Mouse (Mus musculus) midbrain, embryonic 13.5 days (tissue): Measurements from ENCODE around the gene Olfr561. TPM values are rescaled to one million over a fixed set of nuclear protein-coding genes. Genes with fewer than 3 reads are reported as not detected.

Experiments used
- ATAC-seq: fragments of 200-750 bp; cut with Nextera tagmentation; 2 replicates; pipeline ENCODE4 v1.8.0; 2017; ENCODE audit warnings: mild to moderate bottlenecking, moderate TSS enrichment, moderate library complexity
- H3K27ac ChIP-seq: fragments of 300-500 bp; sonication (generic); 2 replicates; pipeline ENCODE4 v1.5.1; 2015; ENCODE audit warnings: inconsistent platforms, mild to moderate bottlenecking, moderate library complexity
- H3K27me3 ChIP-seq: fragments of 300-500 bp; sonication (generic); 2 replicates; pipeline ENCODE4 v1.6.1; 2015; ENCODE audit warnings: mild to moderate bottlenecking, inconsistent platforms
- H3K36me3 ChIP-seq: fragments of 300-500 bp; sonication (generic); 2 replicates; pipeline ENCODE4 v1.6.1; 2015; ENCODE audit warnings: mild to moderate bottlenecking, inconsistent platforms
- H3K4me1 ChIP-seq: fragments of 300-500 bp; sonication (generic); replicated peaks from 2 replicates; pipeline ENCODE4 v1.6.1; 2015; ENCODE audit warnings: inconsistent platforms
- H3K4me2 ChIP-seq: fragments of 300-500 bp; sonication (generic); replicated peaks from 2 replicates; pipeline ENCODE4 v1.6.1; 2015; ENCODE audit warnings: moderate library complexity, mild to moderate bottlenecking, inconsistent platforms
- H3K4me3 ChIP-seq: fragments of 300-500 bp; sonication (generic); replicated peaks from 2 replicates; pipeline ENCODE4 v1.5.1; 2015; ENCODE audit warnings: mild to moderate bottlenecking, inconsistent platforms
- H3K9ac ChIP-seq: fragments of 300-500 bp; sonication (generic); replicated peaks from 2 replicates; pipeline ENCODE4 v1.6.1; 2015; ENCODE audit warnings: mild to moderate bottlenecking, inconsistent platforms
- H3K9me3 ChIP-seq: fragments of 300-500 bp; sonication (generic); 2 replicates; pipeline ENCODE4 v1.6.1; 2016; ENCODE audit warnings: mild to moderate bottlenecking, inconsistent platforms
- WGBS: fragments of 180-500 bp; shearing (Covaris S2); methylation state at CpG from one replicate; pipeline ENCODE4 v1.1.7; 2015; 5-methylcytosine and 5-hydroxymethylcytosine counted together
- polyA plus RNA-seq: library from polyadenylated mRNA; unstranded; fragments of >200 nt; fragmentation: Nextera tagmentation; extraction: Ambion mirVana; gene quantifications from 2 replicates; pipeline ENCODE4 v1.2.1, GENCODE M21; 2015

Gene Olfr561
- polyA plus RNA-seq = not detected in 2 replicates

- no peak within 1 kb of the TSS for H3K27ac ChIP-seq
- H3K9ac ChIP-seq = no peak within 1 kb of the TSS
- no peaks in the 10 kb centered on the region for H3K27me3 ChIP-seq
- no peak within 1 kb of the TSS for H3K4me2 ChIP-seq
- 93% methylated on average over 2 of the region's 2 CpGs for WGBS
- no peaks in the 10 kb centered on the region for H3K9me3 ChIP-seq
- H3K36me3 ChIP-seq = no peaks in the 10 kb centered on the region
- no peak for ATAC-seq
- H3K4me1 ChIP-seq = no peaks in the 10 kb centered on the region
- no peak within 1 kb of the TSS for H3K4me3 ChIP-seq
Measured at GRCm38 (mm10) chr7:102770921-102771320, at the start of gene Olfr561. Olfr561 (plus strand) TSS chr7:102771221.

GRCm38 (mm10) chr7:102727391-102727790 is 43.6 kb upstream of the Olfr561 start, which contains the start of gene Olfr559:
Olfr559 (minus strand) TSS chr7:102727491.
- no peak within 1 kb of the TSS for H3K4me2 ChIP-seq
- no peaks in the 10 kb centered on the region for H3K27me3 ChIP-seq
- H3K9ac ChIP-seq = no peak within 1 kb of the TSS
- no peak within 1 kb of the TSS for H3K27ac ChIP-seq
- no peaks in the 10 kb centered on the region for H3K9me3 ChIP-seq
- H3K36me3 ChIP-seq = no peaks in the 10 kb centered on the region
- no peaks in the 10 kb centered on the region for H3K4me1 ChIP-seq
- ATAC-seq = no peak
- H3K4me3 ChIP-seq = no peak within 1 kb of the TSS

- Histone ChIP-seq H3K9me3 (no peaks in the 10 kb centered on the region), H3K27ac (no peak overlapping the region), H3K9ac (no peak overlapping the region), H3K4me3 (no peak overlapping the region), H3K4me1 (no peaks in the 10 kb centered on the region), H3K36me3 (no peaks in the 10 kb centered on the region), H3K27me3 (no peaks in the 10 kb centered on the region), H3K4me2 (no peak overlapping the region)
- WGBS = 89% methylated on average over 1 of the region's 1 CpGs
- ATAC-seq = 0 out of 2 replicates have a peak, but pooled peaks have one; percentile 20
Measured at GRCm38 (mm10) chr7:102733793-102734192, 37.2 kb upstream of the Olfr561 start.

GRCm38 (mm10) chr7:102737705-102738104 is 33.3 kb upstream of the Olfr561 start:
- Histone ChIP-seq H3K4me3 (no peak overlapping the region), H3K4me2 (no peak overlapping the region), H3K27me3 (no peaks in the 10 kb centered on the region), H3K9me3 (no peaks in the 10 kb centered on the region), H3K9ac (no peak overlapping the region), H3K27ac (no peak overlapping the region), H3K4me1 (no peaks in the 10 kb centered on the region), H3K36me3 (no peaks in the 10 kb centered on the region)
- ATAC-seq = no peak
- WGBS = 63% methylated on average over 2 of the region's 2 CpGs

- no peak for ATAC-seq
- Histone ChIP-seq H3K27ac (no peak overlapping the region), H3K4me3 (no peak overlapping the region), H3K36me3 (no peaks in the 10 kb centered on the region), H3K4me2 (no peak overlapping the region), H3K4me1 (no peaks in the 10 kb centered on the region), H3K27me3 (no peaks in the 10 kb centered on the region), H3K9me3 (no peaks in the 10 kb centered on the region), H3K9ac (no peak overlapping the region)
- WGBS = 22% methylated on average over 1 of the region's 1 CpGs
Measured at GRCm38 (mm10) chr7:102752086-102752485, 18.9 kb upstream of the Olfr561 start.

- WGBS = 75% methylated on average over 4 of the region's 4 CpGs
- Histone ChIP-seq H3K27ac (no peak within 1 kb of the TSS), H3K9ac (no peak within 1 kb of the TSS), H3K4me3 (no peak within 1 kb of the TSS), H3K4me1 (no peaks in the 10 kb centered on the region), H3K4me2 (no peak within 1 kb of the TSS), H3K9me3 (no peaks in the 10 kb centered on the region), H3K27me3 (no peaks in the 10 kb centered on the region), H3K36me3 (no peaks in the 10 kb centered on the region)
- ATAC-seq = no peak
Measured at GRCm38 (mm10) chr7:102759266-102759665, 11.8 kb upstream of the Olfr561 start, which contains the start of the genes Olfr560 and Olfr78. Olfr560 (minus strand) TSS chr7:102759366. Olfr78 (minus strand) TSS chr7:102759471.

- no peak within 1 kb of the TSS for H3K4me2 ChIP-seq
- no peak within 1 kb of the TSS for H3K9ac ChIP-seq
- no peak within 1 kb of the TSS for H3K27ac ChIP-seq
- H3K9me3 ChIP-seq = no peaks in the 10 kb centered on the region
- H3K4me3 ChIP-seq = no peak within 1 kb of the TSS
- no peaks in the 10 kb centered on the region for H3K36me3 ChIP-seq
- no peaks in the 10 kb centered on the region for H3K4me1 ChIP-seq
- ATAC-seq = no peak
- no peaks in the 10 kb centered on the region for H3K27me3 ChIP-seq
Measured at GRCm38 (mm10) chr7:102803180-102803579, 32.2 kb downstream of the Olfr561 start, which contains the start of gene Olfr564. Olfr564 (plus strand) TSS chr7:102803480.

Other genes with a start within 250 kb of the Olfr561 start
- gene Olfr547, start 236.5 kb upstream of the Olfr561 start, polyA plus RNA-seq = not detected in 2 replicates
- gene Olfr548-ps1, start 230.3 kb upstream of the Olfr561 start, polyA plus RNA-seq = not detected in 2 replicates
- gene Olfr549, start 221.4 kb upstream of the Olfr561 start, polyA plus RNA-seq = not detected in 2 replicates
- 0.17 TPM in 1 of 2 replicates, not detected in the other for gene Trim21, start 205.7 kb upstream of the Olfr561 start, polyA plus RNA-seq
- not detected in 2 replicates for gene Olfr550, start 199.8 kb upstream of the Olfr561 start, polyA plus RNA-seq
- not detected in 2 replicates for gene Olfr551, start 179.3 kb upstream of the Olfr561 start, polyA plus RNA-seq
- not detected in 2 replicates for gene Olfr552, start 173.5 kb upstream of the Olfr561 start, polyA plus RNA-seq
- not detected in 2 replicates for gene Olfr553, start 153.0 kb upstream of the Olfr561 start, polyA plus RNA-seq
- not detected in 2 replicates for gene Olfr554, start 132.8 kb upstream of the Olfr561 start, polyA plus RNA-seq
- gene Olfr555, start 112.4 kb upstream of the Olfr561 start, polyA plus RNA-seq = not detected in 2 replicates
- not detected in 2 replicates for gene Olfr556, start 106.3 kb upstream of the Olfr561 start, polyA plus RNA-seq
- 7.3 and 8.0 TPM in 2 replicates for gene Trim68, start 83.9 kb upstream of the Olfr561 start, polyA plus RNA-seq
- not detected in 2 replicates for gene Olfr557, start 75.3 kb upstream of the Olfr561 start, polyA plus RNA-seq
- gene Olfr558, start 69.0 kb upstream of the Olfr561 start, polyA plus RNA-seq = 0.07 TPM in 1 of 2 replicates, not detected in the other
- gene Olfr33, start 52.2 kb upstream of the Olfr561 start, polyA plus RNA-seq = not detected in 2 replicates
- not detected in 2 replicates for gene Olfr559, start 43.7 kb upstream of the Olfr561 start, polyA plus RNA-seq
- not detected in 2 replicates for gene Olfr560, start 11.9 kb upstream of the Olfr561 start, polyA plus RNA-seq
- gene Olfr78, start 11.8 kb upstream of the Olfr561 start, polyA plus RNA-seq = not detected in 2 replicates
- not detected in 2 replicates for gene Olfr564, start 32.3 kb downstream of the Olfr561 start, polyA plus RNA-seq
- gene Olfr566, start 87.5 kb downstream of the Olfr561 start, polyA plus RNA-seq = not detected in 2 replicates
- not detected in 2 replicates for gene Olfr568, start 105.9 kb downstream of the Olfr561 start, polyA plus RNA-seq
- gene Olfr569, start 119.7 kb downstream of the Olfr561 start, polyA plus RNA-seq = not detected in 2 replicates
- not detected in 2 replicates for gene Olfr570, start 123.4 kb downstream of the Olfr561 start, polyA plus RNA-seq
- not detected in 2 replicates for gene Olfr571, start 146.3 kb downstream of the Olfr561 start, polyA plus RNA-seq
- gene Olfr572, start 153.2 kb downstream of the Olfr561 start, polyA plus RNA-seq = not detected in 2 replicates
- not detected in 2 replicates for gene Olfr573-ps1, start 171.4 kb downstream of the Olfr561 start, polyA plus RNA-seq
- gene Olfr574, start 177.2 kb downstream of the Olfr561 start, polyA plus RNA-seq = not detected in 2 replicates
- not detected in 2 replicates for gene Olfr575, start 187.6 kb downstream of the Olfr561 start, polyA plus RNA-seq
- gene Olfr576, start 191.4 kb downstream of the Olfr561 start, polyA plus RNA-seq = not detected in 2 replicates
- gene Olfr577, start 204.7 kb downstream of the Olfr561 start, polyA plus RNA-seq = not detected in 2 replicates
- not detected in 2 replicates for gene Olfr578, start 218.1 kb downstream of the Olfr561 start, polyA plus RNA-seq